Mouse (Mus musculus) erythroblast, adult 5-6 weeks (primary cell): ENCODE data around the gene Taf5l. TPM values are rescaled to one million over a fixed set of nuclear protein-coding genes. Genes with fewer than 3 reads are reported as not detected.
A peak's percentile ranks its signal among the peaks of the same experiment; 100 is the strongest.
"Not testable (repeated sequence)": the region's sequence is repeated elsewhere in the genome, so short reads cannot be mapped to it uniquely, and the experiment has no call there.

ENCODE experiments used
- ATAC-seq: replicated peaks from 2 replicates; pipeline ENCODE4 v1.8.0; 2016; ENCODE audit warnings: moderate number of reproducible peaks, mild to moderate bottlenecking, moderate TSS enrichment, inconsistent platforms; ENCODE audit not compliant: poor library complexity, low FRiP score, severe bottlenecking
- total RNA-seq, 2 experiments: library from RNA; stranded (forward) in 1 of 2; stranded (reverse) in 1 of 2; fragments of 150-400 nt in 1 of 2; fragments of 200-764, 138-1000 nt in 1 of 2; gene quantifications; 2 replicates each; pipeline versions ENCODE4 v1.2.3 to v1.2.4; 2015 to 2017; ENCODE audit warnings: low replicate concordance in 2 of 2

Gene Taf5l
- total RNA-seq, 2 experiments from 2014 or later, result 16.5 to 18.6 TPM

DNA sequence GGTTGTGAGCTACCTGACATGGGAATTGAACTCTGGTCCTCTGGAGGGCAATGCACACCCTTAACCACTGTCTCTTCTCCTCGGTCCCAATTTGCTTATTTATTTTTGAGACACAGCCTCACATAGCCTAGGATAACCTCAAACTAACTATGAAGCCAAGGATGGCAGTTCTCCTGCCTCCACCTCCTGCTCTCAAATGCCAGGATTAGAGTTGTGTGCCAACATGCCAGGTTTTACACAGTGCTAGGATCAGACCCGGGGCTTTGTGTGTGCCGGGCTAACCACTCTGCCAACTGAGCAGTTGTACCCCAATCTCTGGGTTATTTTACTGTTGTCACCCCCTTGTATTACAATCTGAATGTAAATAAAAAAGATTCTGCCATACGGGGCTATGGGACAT lies 43.7 kb downstream of the Taf5l start:
- no peak for ATAC-seq

GRCm38 (mm10) chr8:123973495-123973894 lies 47.7 kb downstream of the Taf5l start:
- no peak for ATAC-seq

DNA sequence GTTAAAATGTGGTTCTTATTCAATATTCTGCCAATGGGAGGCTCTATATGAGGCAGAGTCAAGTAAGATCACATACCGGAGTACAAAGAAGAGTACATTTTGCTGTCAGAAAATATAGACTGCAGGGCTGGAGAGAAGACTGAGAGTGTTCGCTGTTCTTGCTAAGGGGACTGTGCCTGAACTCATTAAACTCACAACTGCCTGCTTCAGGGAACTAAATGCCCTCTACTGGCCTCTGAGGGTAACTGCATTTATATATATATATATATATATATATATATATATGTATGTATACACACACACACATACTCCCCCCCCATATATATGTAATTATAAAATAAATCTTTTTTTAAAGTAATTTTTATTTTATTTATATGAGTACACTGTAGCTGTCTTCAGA lies 54.3 kb downstream of the Taf5l start:
- no peak for ATAC-seq

DNA sequence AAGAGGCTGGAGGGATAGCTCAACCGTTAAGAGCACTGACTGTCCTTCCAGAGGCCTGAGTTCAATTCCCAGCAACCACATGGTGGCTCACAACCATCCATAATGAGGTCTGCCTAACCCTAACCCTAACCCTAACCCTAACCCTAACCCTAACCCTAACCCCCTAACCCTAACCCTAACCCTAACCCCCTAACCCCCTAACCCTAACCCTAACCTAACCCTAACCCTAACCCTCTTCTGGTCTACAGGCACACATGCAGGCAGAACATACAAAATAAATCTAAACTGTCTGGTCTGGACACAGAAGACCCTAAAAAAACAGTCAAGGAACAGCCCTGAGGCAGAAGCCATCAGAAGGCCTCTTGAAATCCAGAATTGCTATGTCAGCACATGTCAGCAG lies 59.8 kb downstream of the Taf5l start:
- ATAC-seq, result no peak

- not testable (repeated sequence) for ATAC-seq
These were observed 60.6 kb downstream of the Taf5l start for GRCm38 (mm10) chr8:123960556-123960955.

DNA sequence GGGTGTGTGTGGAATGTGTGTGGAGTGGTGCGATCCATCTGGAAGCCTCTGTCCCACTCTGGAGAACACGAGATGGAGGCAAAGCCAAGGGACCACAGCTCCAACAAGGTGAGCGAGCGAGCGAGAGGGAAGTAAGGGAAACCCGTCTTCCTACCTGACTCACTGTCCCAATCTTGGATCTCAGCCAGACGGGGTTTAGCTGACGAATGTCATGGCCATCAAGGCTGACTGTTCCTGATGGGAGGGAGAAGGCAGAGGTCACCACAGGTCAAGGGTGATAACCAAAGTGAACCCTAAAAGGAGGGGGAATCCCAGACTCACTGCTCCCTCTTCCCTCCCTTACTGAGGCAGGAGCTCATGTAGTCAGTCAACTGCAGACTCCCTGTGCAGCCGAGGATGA lies 61.1 kb downstream of the Taf5l start:
- ATAC-seq, result no peak

GRCm38 (mm10) chr8:123959473-123959872 lies 61.7 kb downstream of the Taf5l start:
- no peak for ATAC-seq

DNA sequence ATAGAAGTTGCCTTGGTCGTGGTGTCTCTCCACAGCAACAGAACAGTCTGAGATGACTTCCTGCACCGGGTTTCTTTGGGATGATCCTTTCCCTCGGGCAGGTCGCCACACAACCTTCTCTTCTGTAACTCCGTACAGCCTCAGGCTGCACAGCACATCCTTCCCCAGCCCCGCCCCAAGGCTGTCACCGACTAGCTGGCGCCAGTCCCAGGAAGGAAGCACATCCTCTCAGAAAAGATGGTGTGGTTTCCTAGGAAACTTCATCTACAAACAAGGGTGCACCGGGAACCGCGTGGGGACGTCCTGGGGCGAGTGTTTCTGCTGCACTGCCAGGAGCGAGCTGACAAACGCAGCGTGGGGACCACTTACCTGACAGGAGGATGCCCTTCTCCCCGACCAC lies 63.1 kb downstream of the Taf5l start:
- no peak for ATAC-seq

DNA sequence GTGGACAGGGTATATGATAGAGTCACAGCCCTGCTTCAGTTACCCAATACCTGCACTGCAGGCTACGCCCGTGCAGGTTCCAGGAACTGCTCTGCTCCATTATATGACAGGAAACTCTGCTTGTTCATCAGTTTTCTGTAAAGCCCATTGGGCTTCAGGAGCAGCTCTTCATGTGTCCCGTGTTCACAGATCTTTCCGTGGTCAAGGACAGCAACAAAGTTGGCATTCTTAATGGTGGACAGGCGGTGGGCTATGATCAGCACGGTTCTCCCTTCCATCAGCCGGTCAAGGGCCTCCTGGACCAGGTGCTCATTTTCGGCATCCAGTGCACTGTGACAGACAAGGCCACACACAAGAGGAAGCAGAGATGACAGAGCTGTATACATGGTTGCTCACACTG lies 67.0 kb downstream of the Taf5l start:
- ATAC-seq, result no peak

- ATAC-seq, result no peak
These were observed 67.5 kb downstream of the Taf5l start for GRCm38 (mm10) chr8:123953686-123954085.

GRCm38 (mm10) chr8:123950077-123950802 lies 71.0 kb downstream of the Taf5l start:
- peak; percentile 60 for ATAC-seq

GRCm38 (mm10) chr8:123949686-123949986 lies 71.6 kb downstream of the Taf5l start:
- peak; percentile 38 for ATAC-seq

GRCm38 (mm10) chr8:123948942-123949685 lies 72.1 kb downstream of the Taf5l start, which contains the start of gene Nup133:
TSS of gene Nup133 (minus strand) at chr8:123949265.
- peak; percentile 73 for ATAC-seq

Other genes starting within 250 kb of the Taf5l start
- gene Rab4a, start 215.4 kb downstream of the Taf5l start, total RNA-seq (2015; ENCODE audit: low replicate concordance), result 2.1 and 8.5 TPM in 2 replicates
- gene Rab4a, start 215.4 kb downstream of the Taf5l start, total RNA-seq (2017; ENCODE audit: low replicate concordance), result 1.7 and 2.6 TPM in 2 replicates
- 7.9 and 9.0 TPM in 2 replicates for gene Ccsap, start 161.2 kb downstream of the Taf5l start, total RNA-seq (2015; ENCODE audit: low replicate concordance)
- gene Ccsap, start 161.2 kb downstream of the Taf5l start, total RNA-seq (2017; ENCODE audit: low replicate concordance), result 9.8 and 11.9 TPM in 2 replicates
- 1.9 and 5.4 TPM in 2 replicates for gene Acta1, start 126.6 kb downstream of the Taf5l start, total RNA-seq (2015; ENCODE audit: low replicate concordance)
- gene Acta1, start 126.6 kb downstream of the Taf5l start, total RNA-seq (2017; ENCODE audit: low replicate concordance), result 0.70 and 0.94 TPM in 2 replicates
- 40.0 and 44.9 TPM in 2 replicates for gene Nup133, start 72.1 kb downstream of the Taf5l start, total RNA-seq (2015; ENCODE audit: low replicate concordance)
- 69.3 and 79.0 TPM in 2 replicates for gene Nup133, start 72.1 kb downstream of the Taf5l start, total RNA-seq (2017; ENCODE audit: low replicate concordance)
- 323 and 353 TPM in 2 replicates for gene Abcb10, start 38.3 kb downstream of the Taf5l start, total RNA-seq (2015; ENCODE audit: low replicate concordance)
- 448 and 511 TPM in 2 replicates for gene Abcb10, start 38.3 kb downstream of the Taf5l start, total RNA-seq (2017; ENCODE audit: low replicate concordance)
- gene Urb2, start 111 bp upstream of the Taf5l start, total RNA-seq (2015; ENCODE audit: low replicate concordance), result 4.6 and 9.4 TPM in 2 replicates
- gene Urb2, start 111 bp upstream of the Taf5l start, total RNA-seq (2017; ENCODE audit: low replicate concordance), result 4.6 and 5.0 TPM in 2 replicates
- gene Galnt2, start 210.0 kb upstream of the Taf5l start, total RNA-seq (2015; ENCODE audit: low replicate concordance), result 18.2 and 26.9 TPM in 2 replicates
- gene Galnt2, start 210.0 kb upstream of the Taf5l start, total RNA-seq (2017; ENCODE audit: low replicate concordance), result 0.51 and 21.3 TPM in 2 replicates